Mouse (Mus musculus): ENCODE results near the gene Cep68. TPM values are rescaled to one million over a fixed set of nuclear protein-coding genes. Genes with fewer than 3 reads are reported as not detected.

Gene Cep68
- total RNA-seq, 2 experiments from 2014 or later: 30.8 to 36.1 TPM

GRCm38 (mm10) chr11:20214779-20215178, 34.5 kb downstream of the Cep68 start:
- peak; percentile 62 for TF ChIP-seq CTCF (IDR thresholded peaks at IDR 0.05)
- intact Hi-C loops (cut with DNase I): no loop called here
- Histone ChIP-seq H3K27ac (peak overlapping the region; percentile 36; the same call in 1 of the 2 replicates), H3K4me3 (no peak overlapping the region)
- DNase-seq: peak; percentile 45

GRCm38 (mm10) chr11:20211838-20212237, 37.4 kb downstream of the Cep68 start:
- peak overlapping the region; percentile 99; the same call in 1 of the 2 replicates for H3K27ac ChIP-seq
- no peak for DNase-seq
- intact Hi-C loops (cut with DNase I): no loop called here
- no peak overlapping the region for H3K4me3 ChIP-seq
- TF ChIP-seq CTCF (IDR thresholded peaks at IDR 0.05): no peak

- no peak; the same call in 1 of the 2 replicates for TF ChIP-seq CTCF (IDR thresholded peaks at IDR 0.05)
- Histone ChIP-seq H3K27ac (peak overlapping the region; percentile 99), H3K4me3 (no peak overlapping the region)
- no peak for DNase-seq
- intact Hi-C loops (cut with DNase I): loop anchor here (10.0 kb wide), 2 partner anchors 223 to 337 kb away; partner anchors contain the start of gene Sertad2
These were observed 41.6 kb downstream of the Cep68 start for GRCm38 (mm10) chr11:20207589-20207988.

GRCm38 (mm10) chr11:20206626-20207223, 42.5 kb downstream of the Cep68 start:
- no peak for TF ChIP-seq CTCF (IDR thresholded peaks at IDR 0.05)
- no peak for DNase-seq
- intact Hi-C loops (cut with DNase I): loop anchor here (10.0 kb wide), 2 partner anchors 222 to 338 kb away; partner anchors contain the start of gene Sertad2
- peak overlapping the region; percentile 99 for H3K27ac ChIP-seq
- peak overlapping the region; percentile 32 for H3K4me3 ChIP-seq

- Histone ChIP-seq H3K27ac (peak overlapping the region; percentile 99), H3K4me3 (peak overlapping the region; percentile 41)
- DNase-seq: no peak
- intact Hi-C loops (cut with DNase I): loop anchor here (10.0 kb wide), 2 partner anchors 221 to 339 kb away; partner anchors contain the start of gene Sertad2
- no peak for TF ChIP-seq CTCF (IDR thresholded peaks at IDR 0.05)
These were observed 43.7 kb downstream of the Cep68 start for GRCm38 (mm10) chr11:20205538-20205937.

- H3K27ac ChIP-seq: peak overlapping the region; percentile 99
- intact Hi-C loops (cut with DNase I): loop anchor here (5.0 to 10.0 kb wide), 5 partner anchors 42 to 340 kb away; partner anchors contain the start of genes Cep68, Sertad2 and Slc1a4
- no peak for TF ChIP-seq CTCF (IDR thresholded peaks at IDR 0.05)
- peak overlapping the region; percentile 41 for H3K4me3 ChIP-seq
- DNase-seq: no peak
These were observed 44.3 kb downstream of the Cep68 start for GRCm38 (mm10) chr11:20204870-20205446.

GRCm38 (mm10) chr11:20204321-20204720, 44.9 kb downstream of the Cep68 start:
- intact Hi-C loops (cut with DNase I): loop anchor here (5.0 to 10.0 kb wide), 5 partner anchors 43 to 340 kb away; partner anchors contain the start of genes Cep68, Sertad2 and Slc1a4
- no peak for TF ChIP-seq CTCF (IDR thresholded peaks at IDR 0.05)
- no peak for DNase-seq
- Histone ChIP-seq H3K27ac (peak overlapping the region; percentile 99), H3K4me3 (peak overlapping the region; percentile 97)

- TF ChIP-seq CTCF (IDR thresholded peaks at IDR 0.05): no peak
- H3K4me3 ChIP-seq: peak overlapping the region; percentile 97
- intact Hi-C loops (cut with DNase I): loop anchor here (5.0 to 10.0 kb wide), 5 partner anchors 45 to 342 kb away; partner anchors contain the start of genes Cep68, Sertad2 and Slc1a4
- H3K27ac ChIP-seq: peak overlapping the region; percentile 99
- no peak for DNase-seq
These were observed 46.8 kb downstream of the Cep68 start for GRCm38 (mm10) chr11:20202299-20203011.

- Histone ChIP-seq H3K27ac (peak overlapping the region; percentile 99), H3K4me3 (peak overlapping the region; percentile 97)
- peak; percentile 75 for DNase-seq
- intact Hi-C loops (cut with DNase I): loop anchor here (5.0 to 10.0 kb wide), 5 partner anchors 46 to 343 kb away; partner anchors contain the start of genes Cep68, Sertad2 and Slc1a4
- TF ChIP-seq CTCF (IDR thresholded peaks at IDR 0.05): no peak
These were observed 47.5 kb downstream of the Cep68 start for GRCm38 (mm10) chr11:20201661-20202101.

GRCm38 (mm10) chr11:20200713-20201575, 48.3 kb downstream of the Cep68 start, which contains the start of gene Rab1a:
Rab1a (plus strand) TSS chr11:20201432.
- intact Hi-C loops (cut with DNase I): loop anchor here (5.0 to 10.0 kb wide), 5 partner anchors 46 to 344 kb away; partner anchors contain the start of genes Cep68, Sertad2 and Slc1a4
- peak; percentile 100 for DNase-seq
- Histone ChIP-seq H3K4me3 (peak within 1 kb of the TSS; percentile 97), H3K27ac (peak within 1 kb of the TSS; percentile 99)
- TF ChIP-seq CTCF (IDR thresholded peaks at IDR 0.05): peak; percentile 65

- Histone ChIP-seq H3K4me3 (no peak overlapping the region), H3K27ac (peak overlapping the region; percentile 32; the same call in 1 of the 2 replicates)
- intact Hi-C loops (cut with DNase I): no loop called here
- no peak for TF ChIP-seq CTCF (IDR thresholded peaks at IDR 0.05)
- no peak for DNase-seq
These were observed 56.0 kb downstream of the Cep68 start for GRCm38 (mm10) chr11:20193100-20193736.

All from gastrocnemius, adult 2 months (tissue).